Mouse (Mus musculus) ES-Bruce4 (cell line): ENCODE results near the gene Dio1. TPM values are rescaled to one million over a fixed set of nuclear protein-coding genes. Genes with fewer than 3 reads are reported as not detected.

Experiments
- H3K27ac ChIP-seq: 2 replicates; pipeline ENCODE4 v1.5.1; 2012; ENCODE audit warnings: low read length, inconsistent platforms; ENCODE audit not compliant: insufficient read depth
- H3K27me3 ChIP-seq: 2 replicates; pipeline ENCODE4 v1.6.1; 2012; ENCODE audit warnings: mild to moderate bottlenecking, low read length, inconsistent platforms; ENCODE audit not compliant: control insufficient read depth, poor library complexity, insufficient read depth, severe bottlenecking
- H3K36me3 ChIP-seq: 2 replicates; pipeline ENCODE4 v1.6.1; 2012; ENCODE audit warnings: inconsistent platforms, mild to moderate bottlenecking, low read length, moderate library complexity; ENCODE audit not compliant: control insufficient read depth, poor library complexity, insufficient read depth, severe bottlenecking
- H3K4me1 ChIP-seq: one replicate; pipeline ENCODE4 v1.8.1; 2011; ENCODE audit warnings: low read length; ENCODE audit not compliant: control insufficient read depth, insufficient read depth
- H3K4me3 ChIP-seq: 2 replicates; pipeline ENCODE4 v1.5.1; 2011; ENCODE audit warnings: low read depth, mild to moderate bottlenecking, low read length
- H3K9ac ChIP-seq: 2 replicates; pipeline ENCODE4 v1.6.1; 2012; ENCODE audit warnings: low read depth, mild to moderate bottlenecking, inconsistent platforms; ENCODE audit not compliant: poor library complexity, severe bottlenecking
- H3K9me3 ChIP-seq: replicated peaks from 2 replicates; pipeline ENCODE4 v1.6.1; 2012; ENCODE audit warnings: mild to moderate bottlenecking, low read length, inconsistent platforms; ENCODE audit not compliant: control insufficient read depth, poor library complexity, insufficient read depth, severe bottlenecking
- CTCF ChIP-seq: IDR thresholded peaks from one replicate; pipeline ENCODE4 v1.8.1; 2011; ENCODE audit warnings: low read depth, low read length
- EP300 ChIP-seq: IDR thresholded peaks from 2 replicates; pipeline ENCODE4 v1.6.1; 2011; ENCODE audit warnings: low read depth, low read length; ENCODE audit not compliant: insufficient read depth
- POLR2A ChIP-seq: IDR thresholded peaks from one replicate; pipeline ENCODE4 v1.8.1; 2011; ENCODE audit warnings: low read length; ENCODE audit not compliant: insufficient read depth
- polyA plus RNA-seq: library from polyadenylated mRNA; stranded (reverse); fragments of >200 nt; gene quantifications from 2 replicates; pipeline ENCODE4 v1.2.4, GENCODE M21; 2011; ENCODE audit warnings: low read depth; ENCODE audit not compliant: missing spikeins, insufficient read depth, insufficient read length

The Dio1 gene
- polyA plus RNA-seq, 1 experiment: not detected

GRCm38 (mm10) chr4:107247110-107247509, 59.9 kb downstream of the Dio1 start:
- TF ChIP-seq EP300: no peak
- no peak for TF ChIP-seq POLR2A
- Histone ChIP-seq H3K27ac (no peak overlapping the region), H3K9ac (no peak overlapping the region), H3K36me3 (peaks cover 9% of the 10 kb centered on the region), H3K27me3 (no peaks in the 10 kb centered on the region; the same call in 1 of the 2 replicates), H3K4me3 (no peak overlapping the region), H3K9me3 (no peaks in the 10 kb centered on the region), H3K4me1 (peaks cover 2% of the 10 kb centered on the region)

DNA sequence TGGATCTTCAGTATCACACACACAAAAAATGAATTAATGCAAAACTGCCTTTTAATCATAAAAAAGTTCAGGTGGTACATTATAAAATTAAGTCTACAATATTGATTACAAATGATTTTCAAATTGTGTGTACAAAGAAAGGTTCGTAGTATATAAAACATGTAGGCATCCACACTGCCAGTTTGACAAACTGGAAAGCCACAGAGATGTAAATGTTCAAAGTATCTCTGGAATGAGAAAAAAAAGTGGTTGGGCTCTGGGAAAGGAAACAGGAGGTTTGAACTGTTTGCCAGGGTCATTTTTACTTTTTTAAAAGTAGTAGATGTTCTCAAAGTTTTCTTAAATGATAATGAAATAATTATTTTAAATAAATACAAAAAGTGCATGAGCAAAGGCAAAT, 60.9 kb downstream of the Dio1 start:
- no peak overlapping the region for H3K4me3 ChIP-seq
- no peak overlapping the region for H3K27ac ChIP-seq
- H3K9me3 ChIP-seq: no peaks in the 10 kb centered on the region
- H3K9ac ChIP-seq: no peak overlapping the region
- no peaks in the 10 kb centered on the region for H3K4me1 ChIP-seq
- H3K27me3 ChIP-seq: no peaks in the 10 kb centered on the region
- H3K36me3 ChIP-seq: peaks cover 11% of the 10 kb centered on the region
- TF ChIP-seq EP300: no peak
- TF ChIP-seq CTCF: no peak
- TF ChIP-seq POLR2A: no peak

- Histone ChIP-seq H3K9me3 (no peaks in the 10 kb centered on the region), H3K36me3 (peaks cover 13% of the 10 kb centered on the region), H3K4me1 (no peaks in the 10 kb centered on the region), H3K27me3 (no peaks in the 10 kb centered on the region), H3K27ac (no peak overlapping the region), H3K9ac (no peak overlapping the region), H3K4me3 (no peak overlapping the region)
- no peak for TF ChIP-seq CTCF
- no peak for TF ChIP-seq POLR2A
- no peak for TF ChIP-seq EP300
These were observed 61.6 kb downstream of the Dio1 start for GRCm38 (mm10) chr4:107245368-107245767.

DNA sequence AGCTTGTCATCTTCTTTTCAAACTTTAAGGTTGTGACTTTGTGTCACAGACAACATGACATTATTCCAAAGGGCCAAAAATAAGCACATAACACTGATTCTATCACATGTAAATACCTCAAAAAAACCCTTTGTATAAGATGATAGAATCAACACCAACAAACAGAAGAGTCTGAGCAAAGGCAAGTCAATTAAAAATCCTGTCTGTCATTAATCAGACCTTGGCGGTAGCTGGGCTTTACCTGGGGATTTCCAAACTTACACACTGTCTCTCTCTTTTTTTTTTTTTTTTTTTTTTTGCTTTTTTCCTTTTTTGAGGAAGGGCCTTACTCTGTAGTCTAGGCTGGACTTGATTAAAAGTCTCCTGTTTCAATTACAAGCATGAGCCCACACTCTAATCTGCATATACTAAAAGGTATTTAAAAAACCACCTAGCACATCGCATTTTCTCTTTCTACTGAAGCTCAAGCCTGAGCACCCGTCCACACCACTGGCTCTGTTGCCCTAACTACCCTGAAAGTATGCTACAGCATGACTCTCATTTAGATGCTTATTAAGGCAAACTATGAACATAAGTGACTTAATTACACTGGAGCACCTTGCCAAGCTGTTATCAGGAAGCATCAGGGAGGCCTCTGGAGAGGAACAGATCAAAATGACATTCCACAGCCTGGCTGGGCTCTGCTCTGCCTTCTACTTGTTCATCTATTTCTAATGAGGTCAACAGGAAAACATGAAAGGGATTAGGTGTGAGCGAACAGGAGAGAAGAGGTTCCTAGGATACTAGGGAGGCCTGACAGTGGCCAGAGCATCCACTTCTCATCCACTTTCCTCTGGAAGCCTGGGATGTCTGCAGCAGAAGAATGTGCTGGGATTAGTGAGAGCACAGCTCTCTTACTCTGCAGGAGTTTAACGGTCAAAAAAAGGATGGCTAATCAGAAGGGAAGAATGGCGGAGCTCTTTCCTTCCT, 63.3 kb downstream of the Dio1 start:
- no peak for TF ChIP-seq POLR2A
- no peak for TF ChIP-seq CTCF
- no peak for TF ChIP-seq EP300
- peaks cover 22% of the 10 kb centered on the region for H3K36me3 ChIP-seq
- H3K27me3 ChIP-seq: no peaks in the 10 kb centered on the region
- no peak overlapping the region for H3K4me3 ChIP-seq
- no peaks in the 10 kb centered on the region for H3K4me1 ChIP-seq
- no peaks in the 10 kb centered on the region for H3K9me3 ChIP-seq
- H3K27ac ChIP-seq: no peak overlapping the region
- H3K9ac ChIP-seq: no peak overlapping the region

Other genes with a start within 250 kb of the Dio1 start
- gene Mrpl37, start 240.3 kb downstream of the Dio1 start, polyA plus RNA-seq: 59.2 and 63.7 TPM in 2 replicates
- 4.8 and 5.3 TPM in 2 replicates for gene Cyb5rl, start 240.2 kb downstream of the Dio1 start, polyA plus RNA-seq
- gene Cdcp2, start 210.3 kb downstream of the Dio1 start, polyA plus RNA-seq: not detected in 2 replicates
- gene Tmem59, start 128.8 kb downstream of the Dio1 start, polyA plus RNA-seq: 146 and 149 TPM in 2 replicates
- 15.7 and 38.3 TPM in 2 replicates for gene Tceanc2, start 128.1 kb downstream of the Dio1 start, polyA plus RNA-seq
- not detected in 2 replicates for gene Ldlrad1, start 98.0 kb downstream of the Dio1 start, polyA plus RNA-seq
- 65.2 and 75.4 TPM in 2 replicates for gene Lrrc42, start 53.6 kb downstream of the Dio1 start, polyA plus RNA-seq
- gene Hspb11, start 53.6 kb downstream of the Dio1 start, polyA plus RNA-seq: 49.0 and 53.9 TPM in 2 replicates
- 24.5 and 26.6 TPM in 2 replicates for gene Yipf1, start 7.2 kb upstream of the Dio1 start, polyA plus RNA-seq
- 77.2 and 87.4 TPM in 2 replicates for gene Ndc1, start 60.6 kb upstream of the Dio1 start, polyA plus RNA-seq
- gene Glis1, start 127.4 kb upstream of the Dio1 start, polyA plus RNA-seq: 0.28 and 0.79 TPM in 2 replicates